Mouse (Mus musculus) CH12.LX (cell line): ENCODE measurements around the gene Grin2a. TPM values are rescaled to one million over a fixed set of nuclear protein-coding genes. Genes with fewer than 3 reads are reported as not detected.

Source experiments
- DNase-seq: peaks from one replicate; pipeline ENCODE4 v3.0.0-alpha.2; 2013; ENCODE audit errors: extremely low read depth
- H3K27ac ChIP-seq: 2 replicates; pipeline ENCODE4 v1.5.1; 2012; ENCODE audit warnings: low read depth, mild to moderate bottlenecking, control low read depth, moderate library complexity; ENCODE audit not compliant: insufficient read depth
- H3K27me3 ChIP-seq: replicated peaks from 2 replicates; pipeline ENCODE3; 2012; ENCODE audit warnings: inconsistent platforms
- H3K36me3 ChIP-seq, 2 experiments: replicated peaks in 1 of 2; 2 replicates each; pipeline versions ENCODE3 to v1.6.1; 2012; ENCODE audit warnings: inconsistent platforms in 1 of 2, low read length in 1 of 2, mild to moderate bottlenecking in 1 of 2, mixed read lengths in 1 of 2, moderate library complexity in 1 of 2; ENCODE audit not compliant: control insufficient read depth in 1 of 2, insufficient read depth in 1 of 2
- H3K4me1 ChIP-seq, 2 experiments: 2 replicates each; pipeline ENCODE4 v1.6.1; 2012; ENCODE audit warnings: inconsistent platforms in 1 of 2, moderate library complexity in 1 of 2; ENCODE audit not compliant: insufficient read depth in 2 of 2, control insufficient read depth in 1 of 2
- H3K4me2 ChIP-seq: 2 replicates; pipeline ENCODE4 v1.6.1; 2012; ENCODE audit warnings: low read depth, mild to moderate bottlenecking, control low read depth; ENCODE audit not compliant: poor library complexity, insufficient read depth, severe bottlenecking
- H3K4me3 ChIP-seq, 3 experiments: fragments of 150-350 bp in 1 of 3; sonication (generic) in 1 of 3; replicated peaks in 1 of 3; 2 replicates each; pipeline versions ENCODE3 to v1.5.1; 2011 to 2012; ENCODE audit warnings: low read depth in 2 of 3, low read length in 2 of 3, mild to moderate bottlenecking in 2 of 3, moderate library complexity in 2 of 3, control low read depth in 1 of 3, improper control_type of control experiment in 1 of 3, inconsistent platforms in 1 of 3, mixed read lengths in 1 of 3; ENCODE audit not compliant: poor library complexity in 1 of 3
- H3K79me2 ChIP-seq: replicated peaks from 2 replicates; pipeline ENCODE4 v1.6.1; 2012; ENCODE audit warnings: mild to moderate bottlenecking, moderate library complexity; ENCODE audit not compliant: control insufficient read depth, poor library complexity, insufficient read depth, severe bottlenecking; ENCODE audit errors: extremely low read depth
- H3K9ac ChIP-seq: 2 replicates; pipeline ENCODE4 v1.6.1; 2012; ENCODE audit warnings: low read depth, mild to moderate bottlenecking, control low read depth, moderate library complexity; ENCODE audit not compliant: insufficient read depth
- H3K9me3 ChIP-seq: replicated peaks from 2 replicates; pipeline ENCODE3; 2012; ENCODE audit warnings: low read length, inconsistent platforms, mixed read lengths
- CHD1 ChIP-seq: IDR thresholded peaks from 2 replicates; pipeline ENCODE4 v1.6.1; 2012; ENCODE audit warnings: low read depth, low read length, improper control_type of control experiment, inconsistent platforms
- CHD2 ChIP-seq: IDR thresholded peaks from 2 replicates; pipeline ENCODE4 v1.6.1; 2011; ENCODE audit warnings: low read length, improper control_type of control experiment
- ELF1 ChIP-seq: IDR thresholded peaks from 2 replicates; pipeline ENCODE4 v1.6.1; 2014; ENCODE audit warnings: low read depth, mild to moderate bottlenecking, inconsistent platforms, low read length, improper control_type of control experiment
- MAFK ChIP-seq: IDR thresholded peaks from 2 replicates; pipeline ENCODE4 v1.6.1; 2011; ENCODE audit warnings: low read length, improper control_type of control experiment; ENCODE audit not compliant: insufficient replicate concordance
- MAX ChIP-seq: IDR thresholded peaks from 2 replicates; pipeline ENCODE4 v1.6.1; 2011; ENCODE audit warnings: low read length, improper control_type of control experiment
- MAZ ChIP-seq: IDR thresholded peaks from 2 replicates; pipeline ENCODE4 v1.6.1; 2012; ENCODE audit warnings: low read depth, mild to moderate bottlenecking, inconsistent platforms, low read length, improper control_type of control experiment, moderate library complexity
- MXI1 ChIP-seq: IDR thresholded peaks from 2 replicates; pipeline ENCODE4 v1.6.1; 2011; ENCODE audit warnings: mild to moderate bottlenecking, low read depth, low read length, improper control_type of control experiment
- NELFE ChIP-seq: IDR thresholded peaks from 2 replicates; pipeline ENCODE4 v1.6.1; 2011; ENCODE audit warnings: low read depth, low read length, improper control_type of control experiment
- RAD21 ChIP-seq: IDR thresholded peaks from 2 replicates; pipeline ENCODE4 v1.6.1; 2011; ENCODE audit warnings: low read depth, mild to moderate bottlenecking, low read length, improper control_type of control experiment, moderate library complexity
- RCOR1 ChIP-seq: conservative IDR thresholded peaks from 2 replicates; pipeline ENCODE4 v1.6.1; 2012; ENCODE audit warnings: low read depth, mild to moderate bottlenecking, inconsistent platforms, low read length, improper control_type of control experiment
- TCF12 ChIP-seq: IDR thresholded peaks from 2 replicates; pipeline ENCODE4 v1.6.1; 2014; ENCODE audit warnings: low read depth, mild to moderate bottlenecking, inconsistent platforms, low read length, improper control_type of control experiment
- UBTF ChIP-seq: IDR thresholded peaks from 2 replicates; pipeline ENCODE4 v1.6.1; 2012; ENCODE audit warnings: low read depth, mild to moderate bottlenecking, inconsistent platforms, low read length, improper control_type of control experiment, moderate library complexity
- USF1 ChIP-seq: IDR thresholded peaks from 2 replicates; pipeline ENCODE4 v1.6.1; 2014; ENCODE audit warnings: low read depth, mild to moderate bottlenecking, inconsistent platforms, low read length, improper control_type of control experiment
- USF2 ChIP-seq: conservative IDR thresholded peaks from 2 replicates; pipeline ENCODE4 v1.6.1; 2011; ENCODE audit warnings: low read depth, low read length, improper control_type of control experiment
- ZKSCAN1 ChIP-seq: IDR thresholded peaks from 2 replicates; pipeline ENCODE4 v1.6.1; 2012; ENCODE audit warnings: low read depth, inconsistent platforms, low read length, improper control_type of control experiment, borderline replicate concordance
- ZNF384 ChIP-seq: IDR thresholded peaks from 2 replicates; pipeline ENCODE4 v1.6.1; 2012; ENCODE audit warnings: low read depth, low read length, improper control_type of control experiment, inconsistent platforms
- dilution Hi-C: fragments of 300-500 bp; cut with MboI; formaldehyde crosslinking; loops from 2 replicates; pipeline ENCODE4 v1.14.3; 2020; ENCODE audit warnings: low sequenced_read_pairs; ENCODE audit not compliant: extremely low pct_unique_long_range_greater_than_20kb, extremely low pct_ligation_motif_present
- in situ Hi-C: fragments of 300-500 bp; cut with MboI; formaldehyde crosslinking; loops from 3 replicates; pipeline ENCODE4 v1.14.3; 2019; ENCODE audit warnings: low sequenced_read_pairs, low pct_ligation_motif_present, low pct_unique_long_range_greater_than_20kb, mixed read lengths
- polyA plus RNA-seq: library from polyadenylated mRNA; unstranded; fragments of >175 nt; gene quantifications from 2 replicates; pipeline ENCODE4 v1.2.1, GENCODE M21; 2012; ENCODE audit warnings: low read depth; ENCODE audit not compliant: insufficient read length
- total RNA-seq, 2 experiments: library from RNA; depleted of rRNA; stranded (reverse); fragments of 300-350 nt in 1 of 2; fragments of >200 nt in 1 of 2; gene quantifications; 2 replicates each; pipeline ENCODE4 v1.2.3; 2012 to 2014

The Grin2a gene
- total and polyA plus RNA-seq, 3 experiments: not detected

DNA sequence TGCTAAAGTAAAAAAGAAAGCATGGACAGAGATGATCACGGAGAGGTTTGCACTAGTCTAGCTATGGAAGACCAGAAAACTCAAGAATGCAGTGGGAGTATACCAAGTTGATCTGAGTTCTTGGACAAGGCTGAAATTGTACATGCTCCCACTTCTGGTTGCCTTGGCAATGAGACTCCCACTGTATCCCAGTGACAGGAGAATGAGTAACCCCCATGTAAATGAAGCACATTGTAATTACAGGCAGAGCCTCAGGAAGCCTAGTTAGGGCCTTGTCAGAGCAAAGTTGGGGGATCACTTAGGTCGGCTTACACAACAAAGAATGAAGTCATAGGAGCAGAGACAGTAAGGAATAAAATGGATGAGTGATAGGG, 170.3 kb downstream of the Grin2a start:
- Histone ChIP-seq H3K4me3 (no peak overlapping the region), H3K9me3 (no peaks in the 10 kb centered on the region), H3K4me2 (no peak overlapping the region), H3K79me2 (no peaks in the 10 kb centered on the region), H3K36me3 (no peaks in the 10 kb centered on the region), H3K27ac (no peak overlapping the region), H3K9ac (no peak overlapping the region), H3K27me3 (peaks cover 3% of the 10 kb centered on the region), H3K4me1 (no peaks in the 10 kb centered on the region)
- in situ Hi-C loops: no loop called here
- dilution Hi-C loops: no loop called here
- no peak for DNase-seq
- no peak for TF ChIP-seq CHD2
- no peak for TF ChIP-seq MAZ
- no peak for TF ChIP-seq RAD21
- TF ChIP-seq ELF1: no peak
- TF ChIP-seq RCOR1: no peak
- no peak for TF ChIP-seq CHD1
- TF ChIP-seq USF1: no peak
- TF ChIP-seq TCF12: no peak

DNA sequence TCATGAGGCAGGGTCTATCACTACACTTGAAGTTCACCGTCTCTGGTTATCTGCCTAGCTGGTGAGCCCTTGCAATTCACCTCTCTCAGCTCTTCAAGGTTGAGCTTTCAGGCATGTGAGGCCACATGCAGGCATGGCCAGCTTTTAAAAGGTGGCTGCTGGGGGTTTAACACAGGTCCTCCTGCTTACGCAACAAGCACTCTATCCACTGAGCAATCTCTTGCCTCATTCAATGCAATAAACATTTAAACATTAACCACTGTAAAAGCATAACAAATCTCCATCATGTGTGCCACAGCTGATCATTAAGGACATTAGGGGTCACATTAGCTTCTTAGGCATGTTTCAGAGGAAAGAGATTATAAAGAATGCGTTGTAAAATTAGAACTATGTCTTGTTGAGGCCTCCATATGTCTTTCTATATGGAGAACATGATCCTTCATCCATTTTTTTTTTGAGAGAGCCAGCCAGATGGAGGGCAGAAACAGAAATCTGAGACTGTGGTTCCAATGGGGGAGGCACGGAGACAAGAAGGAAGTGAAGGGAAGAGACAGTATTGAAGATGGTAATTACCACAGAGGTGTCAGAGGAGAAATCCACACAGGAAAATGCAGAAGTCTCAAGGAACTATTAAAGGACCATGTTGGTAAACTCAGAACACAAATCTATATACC, 170.8 kb downstream of the Grin2a start:
- no peak overlapping the region for H3K4me3 ChIP-seq
- no peak overlapping the region for H3K4me2 ChIP-seq
- H3K9ac ChIP-seq: no peak overlapping the region
- no peaks in the 10 kb centered on the region for H3K79me2 ChIP-seq
- no peak for DNase-seq
- dilution Hi-C loops: no loop called here
- no peaks in the 10 kb centered on the region for H3K4me1 ChIP-seq
- in situ Hi-C loops: no loop called here
- TF ChIP-seq ZNF384 (no peak), USF2 (no peak), MXI1 (no peak), MAFK (no peak), NELFE (no peak), MAX (no peak), MAZ (no peak), ELF1 (no peak), ZKSCAN1 (no peak), UBTF (no peak)
- no peak overlapping the region for H3K27ac ChIP-seq
- H3K9me3 ChIP-seq: no peaks in the 10 kb centered on the region
- H3K36me3 ChIP-seq: no peaks in the 10 kb centered on the region
- peaks cover 2% of the 10 kb centered on the region for H3K27me3 ChIP-seq
